Mouse (Mus musculus): ENCODE results near the gene Scg5.

Gene Scg5

DNA sequence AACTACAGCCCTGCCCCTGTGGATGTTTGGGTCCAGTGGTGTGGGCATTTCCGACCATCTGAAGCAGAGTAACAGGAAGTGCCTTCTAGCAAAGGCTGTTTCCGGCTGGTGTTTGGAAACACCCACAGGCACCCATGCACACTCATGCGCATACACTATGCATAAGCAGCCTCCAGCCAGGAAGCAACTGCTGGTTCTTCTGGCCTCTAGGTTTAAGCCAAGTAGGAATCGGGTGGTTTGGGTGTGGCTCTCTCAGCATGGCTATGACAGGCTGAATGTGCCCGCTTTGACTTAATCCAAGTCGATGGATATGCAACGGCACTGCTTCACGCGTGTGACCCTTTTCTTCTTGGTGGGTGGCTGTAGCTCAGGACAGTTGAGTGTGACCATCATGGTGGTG, 79.6 kb downstream of the Scg5 start:
- no peak for DNase-seq

DNA sequence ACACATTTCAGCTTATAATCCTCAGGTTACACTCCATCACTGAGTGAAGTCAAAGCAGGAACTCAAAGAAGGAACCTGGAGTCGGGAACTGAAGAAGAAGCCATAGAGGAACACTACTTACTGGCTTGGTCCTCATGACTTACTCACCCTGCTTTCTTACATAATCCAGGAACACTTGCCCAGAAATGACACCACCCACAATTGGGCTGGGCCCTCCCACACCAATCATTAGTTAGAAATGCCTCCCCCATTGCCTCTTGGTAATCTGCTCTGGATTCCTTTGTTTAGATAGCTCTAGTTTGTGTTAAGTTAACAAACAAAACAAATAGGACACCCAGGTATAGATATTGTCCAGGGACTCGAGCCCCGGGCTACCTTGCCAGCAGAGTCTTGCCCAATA, 100.3 kb downstream of the Scg5 start:
- DNase-seq = no peak

Data from right cerebral cortex, postnatal 4 days (tissue).